ENCODE assay signal across 27 mouse cellular contexts in genomic region chr6:102102060-102102459, GRCm38 (mm10).
"Had no signal": no experiment of that assay in that cellular context is flagged by ENCODE, and none has a peak within 500 bp of the region (broad histone marks: within the 10 kb centered on the region; RNA-seq: fewer than 3 reads in every experiment).

No protein-coding gene starts in this region.

- DNase-seq: gastrocnemius, adult 2 months; gastrocnemius, postnatal 10 days; gastrocnemius, postnatal 25 days; heart, adult 18-20 months; heart, postnatal 14 days; heart, postnatal 36 days; kidney, adult 11 months; kidney, adult 2 months; kidney, adult 9 months; kidney, postnatal 14 days; kidney, postnatal 36 days; layer of hippocampus, adult 9-11 months; layer of hippocampus, postnatal 36 days; left cerebral cortex, postnatal 4 days had no signal

- H3K4me2 ChIP-seq: heart, embryonic 13.5 days; heart, embryonic 15.5 days; hindbrain, embryonic 13.5 days; hindbrain, embryonic 15.5 days; kidney, embryonic 15.5 days; limb, embryonic 13.5 days; limb, embryonic 15.5 days; liver, embryonic 12.5 days had no signal

- H3K27me3 ChIP-seq: heart, embryonic 13.5 days; heart, embryonic 15.5 days; hindbrain, embryonic 13.5 days; hindbrain, embryonic 15.5 days; kidney, embryonic 15.5 days; limb, embryonic 13.5 days; limb, embryonic 15.5 days; liver, embryonic 12.5 days had no signal

- H3K4me1 ChIP-seq: heart, embryonic 10.5 days; heart, embryonic 13.5 days; heart, embryonic 15.5 days; hindbrain, embryonic 13.5 days; hindbrain, embryonic 15.5 days; kidney, embryonic 15.5 days; limb, embryonic 13.5 days; limb, embryonic 15.5 days; liver, embryonic 12.5 days had no signal

- H3K4me3 ChIP-seq: gastrocnemius, adult 2 months; heart, embryonic 10.5 days; heart, embryonic 13.5 days; heart, embryonic 15.5 days; hindbrain, embryonic 13.5 days; hindbrain, embryonic 15.5 days; kidney, embryonic 15.5 days; limb, embryonic 13.5 days; limb, embryonic 15.5 days; liver, embryonic 12.5 days had no signal

- ATAC-seq: hindbrain, postnatal 0 days; intestine, embryonic 16.5 days; liver, embryonic 12.5 days had no signal

- H3K9ac ChIP-seq: heart, embryonic 13.5 days; heart, embryonic 15.5 days; hindbrain, embryonic 13.5 days; hindbrain, embryonic 15.5 days; kidney, embryonic 15.5 days; limb, embryonic 13.5 days; limb, embryonic 15.5 days; liver, embryonic 12.5 days; liver, embryonic 14.5 days had no signal

- H3K27ac ChIP-seq: gastrocnemius, adult 2 months; heart, embryonic 10.5 days; heart, embryonic 13.5 days; heart, embryonic 15.5 days; hindbrain, embryonic 13.5 days; hindbrain, embryonic 15.5 days; hindbrain, postnatal 0 days; kidney, embryonic 15.5 days; kidney, postnatal 0 days; limb, embryonic 13.5 days; limb, embryonic 15.5 days; liver, embryonic 12.5 days; liver, embryonic 14.5 days had no signal

- H3K9me3 ChIP-seq: heart, embryonic 10.5 days; heart, embryonic 13.5 days; heart, embryonic 15.5 days; hindbrain, embryonic 13.5 days; hindbrain, embryonic 15.5 days; kidney, embryonic 15.5 days; limb, embryonic 13.5 days; limb, embryonic 15.5 days; liver, embryonic 12.5 days had no signal

- H3K36me3 ChIP-seq: heart, embryonic 10.5 days; heart, embryonic 13.5 days; heart, embryonic 15.5 days; hindbrain, embryonic 13.5 days; hindbrain, embryonic 15.5 days; kidney, embryonic 15.5 days; limb, embryonic 13.5 days; limb, embryonic 15.5 days; liver, embryonic 12.5 days had no signal
